Mouse (Mus musculus) left cerebral cortex, adult 2 months (tissue): Measurements from ENCODE around the gene Shc2. TPM values are rescaled to one million over a fixed set of nuclear protein-coding genes. Genes with fewer than 3 reads are reported as not detected.

Source experiments
- DNase-seq, 2 experiments: peaks; one replicate each; pipeline ENCODE4 v3.0.0; 2021 to 2022; ENCODE audit warnings: low spot score in 2 of 2, mixed read lengths in 1 of 2; ENCODE audit errors: extremely low spot score in 1 of 2
- H3K27ac ChIP-seq: fragments of 200-600 bp; 2 replicates; pipeline ENCODE4 v1.8.1; 2022
- H3K4me3 ChIP-seq: fragments of 200-600 bp; 2 replicates; pipeline ENCODE4 v1.8.1; 2022
- CTCF ChIP-seq: fragments of 200-600 bp; IDR thresholded peaks from 2 replicates; pipeline ENCODE4 v1.8.1; 2022; ENCODE audit warnings: antibody characterized with exemption, mild to moderate bottlenecking, moderate library complexity
- intact Hi-C: fragments of 180-260 bp; cut with DNase I; formaldehyde crosslinking; loops from one replicate; pipeline ENCODE4 v1.15.1; 2025
- long read RNA-seq, 2 experiments: library from polyadenylated mRNA; stranded (forward); transcript quantifications; one replicate each; pipeline ENCODE4 v2.0.0; 2021; ENCODE audit warnings: borderline mapping rate in 2 of 2
- total RNA-seq, 2 experiments: library from RNA; stranded (reverse); gene quantifications; 2 replicates each; pipeline ENCODE4 v1.2.3; 2021

Shc2 gene
- 10 to 100 TPM; 47.8 to 48.1 TPM for total RNA-seq
- long read RNA-seq, experiment 1, transcript Shc2-201 (13 exons, 3,243 nt): major isoform, 41 of 62 reads
- long read RNA-seq, experiment 1, partial matches to known transcripts: 3 of 62 reads
- long read RNA-seq, experiment 1, other reads (novel, unspliced or antisense): 15 of 62 reads
- long read RNA-seq, experiment 2, transcript Shc2-201 (13 exons, 3,243 nt): major isoform, 33 of 47 reads
- long read RNA-seq, experiment 2, partial matches to known transcripts: 3 of 47 reads
- long read RNA-seq, experiment 2, other reads (novel, unspliced or antisense): 10 of 47 reads

DNA sequence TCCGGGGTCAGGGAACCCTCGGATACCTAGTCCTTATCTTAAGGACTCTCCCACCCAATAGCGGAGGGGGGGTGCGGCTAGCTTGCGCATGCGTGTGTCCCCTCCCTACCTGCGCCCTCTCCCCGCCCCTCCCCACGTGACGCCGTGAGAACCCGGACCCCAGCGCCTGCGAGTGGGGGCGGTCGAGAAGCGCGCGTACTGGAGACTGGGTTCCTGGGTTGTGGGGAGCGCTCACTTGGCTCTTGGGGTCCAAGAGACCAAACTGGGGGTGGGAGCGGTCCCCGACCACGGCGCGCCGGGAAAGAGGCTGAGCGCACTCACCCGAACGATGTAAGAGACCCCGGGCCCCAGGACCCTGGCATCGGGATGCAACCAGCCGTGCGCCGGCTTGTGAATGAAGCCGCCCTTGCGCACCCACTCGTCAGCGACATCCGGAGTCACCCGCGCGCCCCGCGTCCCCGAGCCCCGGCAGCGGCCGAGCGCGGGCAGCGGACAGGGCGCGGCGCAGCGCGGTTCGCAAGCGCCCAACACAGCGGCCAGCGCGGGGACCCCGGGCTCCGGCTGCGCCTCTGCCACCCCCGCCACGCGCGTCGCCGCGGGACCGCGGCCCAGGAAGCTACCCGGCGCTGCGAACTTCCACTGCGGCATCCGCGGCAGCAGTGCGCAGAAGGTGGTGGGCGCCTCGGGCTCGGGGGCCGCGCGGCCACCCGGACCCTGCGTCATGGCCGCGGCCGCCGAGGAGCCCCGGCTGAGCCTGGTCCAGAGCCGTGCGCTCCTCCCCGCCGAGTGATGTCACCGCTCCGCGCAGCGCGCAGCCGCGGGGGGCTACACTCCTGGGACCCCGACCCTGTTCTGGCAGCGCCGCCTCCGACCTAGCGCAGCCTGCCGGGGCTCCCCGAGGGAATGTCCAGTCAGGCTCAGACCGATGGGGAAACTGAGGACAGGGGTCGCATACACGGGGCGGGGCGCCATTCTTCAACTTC is at the start of gene Shc2:
Gene Shc2 (minus strand): TSS at position 791 of the 983 bp plus-strand sequence.
- no peak for TF ChIP-seq CTCF
- Histone ChIP-seq H3K27ac (peak within 1 kb of the TSS; percentile 97), H3K4me3 (peak within 1 kb of the TSS; percentile 85)
- intact Hi-C loops: loop anchor here (1.0 kb wide), 1 partner anchor 40 kb away; no protein-coding TSS in a partner anchor
- peak; percentile 84 to 87 for DNase-seq

DNA sequence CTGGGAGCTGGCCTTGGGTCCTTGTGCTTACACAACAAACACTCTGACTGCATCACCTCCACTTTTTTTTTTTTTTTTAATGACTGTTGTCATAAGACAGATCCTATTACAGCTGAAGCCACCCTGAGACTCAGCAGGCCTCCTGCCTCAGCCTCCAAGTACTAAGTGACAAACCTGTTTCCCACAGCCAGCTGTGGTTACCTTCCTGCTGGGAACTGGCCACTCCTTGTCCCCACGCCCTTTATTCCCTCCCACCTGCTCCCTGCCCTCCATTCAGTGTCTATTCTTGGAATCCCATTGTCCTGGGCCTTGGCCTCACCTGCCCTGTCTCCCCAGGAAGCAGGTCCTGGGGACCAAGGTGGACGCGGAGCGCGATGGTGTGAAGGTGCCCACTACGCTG is 49.8 kb upstream of the Shc2 start:
- intact Hi-C loops: no loop called here
- H3K27ac ChIP-seq: no peak overlapping the region
- H3K4me3 ChIP-seq: no peak overlapping the region
- no peak for TF ChIP-seq CTCF
- DNase-seq: no peak

DNA sequence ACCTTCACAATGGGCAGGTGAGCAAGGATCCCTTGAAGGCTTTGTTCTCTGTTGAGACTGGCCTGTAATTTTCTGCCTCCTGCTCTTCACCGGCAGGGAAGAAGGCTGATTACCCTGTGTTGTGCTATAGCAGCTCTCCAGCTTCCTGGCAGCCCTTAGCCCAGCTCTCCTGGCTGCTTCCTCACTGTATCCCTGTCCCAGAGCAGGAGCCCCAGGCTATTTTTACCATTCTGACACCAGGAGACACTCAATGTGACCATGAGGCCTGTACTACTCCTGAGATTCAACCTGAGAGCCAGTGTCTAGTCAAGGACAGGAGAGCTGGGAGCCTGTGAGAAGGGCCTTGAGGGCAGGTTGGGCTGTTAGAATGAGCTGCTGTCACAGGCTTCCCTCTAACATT is 49.0 kb upstream of the Shc2 start:
- intact Hi-C loops: no loop called here
- Histone ChIP-seq H3K4me3 (no peak overlapping the region), H3K27ac (no peak overlapping the region)
- DNase-seq: no peak
- no peak for TF ChIP-seq CTCF

GRCm38 (mm10) chr10:79686219-79686618 is 48.5 kb upstream of the Shc2 start:
- intact Hi-C loops: no loop called here
- no peak for TF ChIP-seq CTCF
- Histone ChIP-seq H3K4me3 (no peak overlapping the region), H3K27ac (no peak overlapping the region)
- no peak for DNase-seq

DNA sequence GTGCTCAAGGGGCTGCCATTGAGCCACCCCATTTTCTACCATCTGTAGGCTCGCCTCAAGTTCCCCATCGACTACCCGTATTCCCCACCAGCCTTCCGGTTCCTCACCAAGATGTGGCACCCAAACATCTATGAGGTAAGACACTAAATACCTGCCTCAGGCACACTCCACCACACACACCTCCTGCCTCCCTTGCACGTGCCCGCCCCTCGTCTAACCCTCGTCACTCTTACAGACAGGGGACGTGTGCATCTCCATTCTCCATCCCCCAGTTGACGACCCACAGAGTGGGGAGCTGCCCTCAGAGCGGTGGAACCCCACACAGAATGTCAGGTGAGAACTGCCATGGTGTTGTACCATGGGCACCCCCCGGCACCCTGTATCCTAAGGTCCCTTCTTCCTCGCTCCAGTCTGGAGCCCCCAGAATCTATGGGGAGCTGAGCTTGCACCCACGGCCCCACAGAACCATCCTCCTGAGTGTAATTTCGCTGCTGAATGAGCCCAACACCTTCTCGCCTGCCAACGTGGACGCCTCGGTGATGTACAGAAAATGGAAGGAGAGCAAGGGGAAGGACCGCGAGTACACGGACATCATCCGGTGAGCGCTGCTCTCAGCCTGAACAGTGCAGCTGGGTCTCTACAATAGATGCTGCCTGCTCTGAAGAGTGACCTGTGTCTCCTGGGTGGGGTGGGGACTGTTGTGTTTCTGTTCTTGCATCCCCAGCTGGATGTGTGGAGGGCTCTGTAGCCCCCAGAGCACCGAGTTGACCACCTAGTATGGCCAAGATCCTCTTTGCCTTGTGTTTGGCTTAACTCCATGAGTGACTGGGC is 47.3 kb upstream of the Shc2 start:
- intact Hi-C loops: no loop called here
- Histone ChIP-seq H3K4me3 (no peak overlapping the region), H3K27ac (no peak overlapping the region)
- TF ChIP-seq CTCF: no peak
- DNase-seq: no peak

GRCm38 (mm10) chr10:79683726-79684640 is 46.3 kb upstream of the Shc2 start:
- peak overlapping the region; percentile 77 for H3K27ac ChIP-seq
- intact Hi-C loops: no loop called here
- no peak for DNase-seq
- H3K4me3 ChIP-seq: peak overlapping the region; percentile 63
- TF ChIP-seq CTCF: no peak

GRCm38 (mm10) chr10:79682916-79683582 is 45.3 kb upstream of the Shc2 start:
- intact Hi-C loops: no loop called here

GRCm38 (mm10) chr10:79682551-79682915 is 44.8 kb upstream of the Shc2 start:
- Histone ChIP-seq H3K27ac (peak overlapping the region; percentile 77), H3K4me3 (peak overlapping the region; percentile 63)
- DNase-seq: no peak
- no peak for TF ChIP-seq CTCF
- intact Hi-C loops: no loop called here

More at GRCm38 (mm10) chr10:79682916-79683582, 45.3 kb upstream of the Shc2 start:
- peak overlapping the region; percentile 77 for H3K27ac ChIP-seq
- peak; percentile 42 for TF ChIP-seq CTCF
- no peak for DNase-seq
- peak overlapping the region; percentile 63 for H3K4me3 ChIP-seq

GRCm38 (mm10) chr10:79681591-79682245 is 44.0 kb upstream of the Shc2 start, which contains the start of gene Cdc34:
Gene Cdc34 (plus strand): TSS chr10:79682195.
- peak within 1 kb of the TSS; percentile 63 for H3K4me3 ChIP-seq
- peak; percentile 41 for TF ChIP-seq CTCF
- peak; percentile 99 to 100 for DNase-seq
- intact Hi-C loops: loop anchor here (1.0 kb wide), 1 partner anchor 12 kb away; the partner anchor contains the start of gene Tpgs1
- H3K27ac ChIP-seq: peak within 1 kb of the TSS; percentile 85
